Mouse (Mus musculus) thymus, adult 18-20 months (tissue): Measurements from ENCODE around the gene Dnajb11.

Source experiments
- DNase-seq, 2 experiments: peaks; one replicate each; pipeline ENCODE4 v3.0.0; 2022; ENCODE audit warnings: mixed read lengths in 2 of 2

The Dnajb11 gene

DNA sequence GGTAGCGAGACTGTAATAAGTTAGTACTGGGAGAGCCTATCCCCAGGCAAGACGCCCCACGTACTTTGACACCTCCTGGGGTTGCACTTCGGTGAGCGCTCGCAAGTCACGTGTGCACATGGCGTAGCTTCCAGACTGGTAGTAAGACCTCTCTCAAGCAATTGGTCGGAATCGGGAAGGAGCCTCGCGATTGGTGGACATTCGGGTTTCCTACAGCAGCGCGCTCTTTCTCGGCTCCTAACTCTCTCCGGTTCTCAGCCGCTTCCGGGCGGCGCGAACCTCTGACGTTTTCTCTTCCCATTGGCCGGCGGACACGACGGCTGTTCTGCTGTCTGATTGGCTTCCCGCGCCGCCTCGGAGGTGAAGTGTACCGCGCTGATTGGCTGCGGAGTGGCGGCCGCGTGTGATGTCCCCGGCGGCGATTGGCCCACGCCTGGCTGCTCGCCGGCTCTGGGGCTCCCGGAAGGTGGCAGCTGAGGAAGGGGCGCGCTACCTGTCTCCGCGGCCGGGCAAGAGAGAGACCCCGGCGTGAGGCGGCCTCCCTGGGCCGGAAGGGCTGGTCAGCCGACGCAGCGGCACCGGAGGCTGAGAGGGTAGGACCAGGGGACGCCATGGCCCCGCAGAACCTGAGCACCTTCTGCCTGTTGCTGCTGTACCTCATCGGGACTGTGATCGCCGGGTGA, at the start of gene Dnajb11, which contains the start of gene Tbccd1:
Gene Dnajb11, plus strand, starts transcription at position 415 of the 683 bp plus-strand sequence.
Gene Tbccd1, minus strand, starts transcription at position 239 of the 683 bp plus-strand sequence.
- peak; percentile 98 to 99 for DNase-seq

DNA sequence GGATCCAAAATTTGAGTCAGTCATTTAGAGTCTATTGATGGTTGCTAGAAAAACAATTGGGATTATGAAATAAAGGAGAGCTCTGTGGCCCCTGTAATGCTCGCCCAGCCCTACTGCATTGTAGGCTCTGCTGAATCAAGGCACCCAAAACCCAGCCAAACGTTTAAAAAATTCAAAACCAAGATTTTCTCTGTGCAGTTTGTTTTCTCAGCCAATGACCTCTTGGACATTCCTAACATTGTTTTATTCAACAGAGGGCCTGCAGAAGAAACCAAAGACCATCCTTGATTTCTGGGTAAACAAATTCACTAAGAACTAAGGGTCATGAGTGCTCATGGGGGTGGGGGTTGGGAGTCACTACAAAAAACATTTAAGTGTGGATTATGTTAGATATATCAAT, 46.2 kb upstream of the Dnajb11 start, which contains the start of gene Crygs:
Gene Crygs, minus strand, starts transcription at position 101 of the 400 bp plus-strand sequence.
- DNase-seq: no peak

DNA sequence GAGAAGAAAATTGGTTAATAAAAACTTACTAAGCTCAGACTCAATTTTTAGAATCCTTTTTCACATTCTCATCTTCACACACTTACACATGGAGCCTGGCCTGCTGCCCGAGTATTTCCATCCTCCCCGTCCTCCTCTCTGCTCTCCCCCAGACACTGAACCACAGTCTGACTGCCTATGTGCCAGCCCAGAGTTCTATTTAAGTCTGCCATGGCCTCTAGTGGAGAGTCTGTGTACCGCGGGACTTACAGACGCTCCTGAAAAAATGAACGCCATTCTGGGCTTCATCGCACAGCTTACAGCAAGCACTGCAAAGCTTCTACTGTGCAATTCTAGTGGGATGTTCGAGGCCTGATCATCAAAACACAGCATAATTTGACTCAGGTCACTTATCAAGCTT, 36.9 kb upstream of the Dnajb11 start:
- no peak for DNase-seq

DNA sequence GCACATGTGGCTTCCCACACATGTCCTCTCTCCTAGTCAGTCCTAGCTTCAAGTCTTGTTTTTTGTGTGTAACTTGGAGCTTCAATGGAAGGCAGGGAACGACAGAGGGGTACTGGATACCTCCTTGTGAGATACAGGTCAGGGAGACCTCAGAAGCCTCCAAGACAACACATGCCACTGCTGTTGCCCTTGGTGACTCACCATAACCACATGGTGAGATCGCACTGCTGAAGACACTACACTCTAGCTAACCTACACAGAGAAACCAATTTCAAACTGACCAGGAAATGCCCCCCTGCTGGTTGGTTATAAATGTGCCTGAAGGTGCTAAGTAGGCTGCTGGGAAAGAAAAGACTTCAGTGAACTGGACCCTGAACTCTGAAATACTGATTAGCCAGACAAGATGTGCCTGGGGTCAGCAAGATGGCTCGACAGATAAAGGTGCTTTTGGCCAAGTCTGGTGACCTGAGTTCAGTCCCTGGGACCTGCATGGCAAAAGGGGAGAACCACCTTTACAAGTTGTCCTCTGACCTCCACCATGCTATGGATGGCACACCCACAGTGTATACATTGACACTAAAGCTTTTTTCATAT, 24.6 kb upstream of the Dnajb11 start:
- no peak for DNase-seq

DNA sequence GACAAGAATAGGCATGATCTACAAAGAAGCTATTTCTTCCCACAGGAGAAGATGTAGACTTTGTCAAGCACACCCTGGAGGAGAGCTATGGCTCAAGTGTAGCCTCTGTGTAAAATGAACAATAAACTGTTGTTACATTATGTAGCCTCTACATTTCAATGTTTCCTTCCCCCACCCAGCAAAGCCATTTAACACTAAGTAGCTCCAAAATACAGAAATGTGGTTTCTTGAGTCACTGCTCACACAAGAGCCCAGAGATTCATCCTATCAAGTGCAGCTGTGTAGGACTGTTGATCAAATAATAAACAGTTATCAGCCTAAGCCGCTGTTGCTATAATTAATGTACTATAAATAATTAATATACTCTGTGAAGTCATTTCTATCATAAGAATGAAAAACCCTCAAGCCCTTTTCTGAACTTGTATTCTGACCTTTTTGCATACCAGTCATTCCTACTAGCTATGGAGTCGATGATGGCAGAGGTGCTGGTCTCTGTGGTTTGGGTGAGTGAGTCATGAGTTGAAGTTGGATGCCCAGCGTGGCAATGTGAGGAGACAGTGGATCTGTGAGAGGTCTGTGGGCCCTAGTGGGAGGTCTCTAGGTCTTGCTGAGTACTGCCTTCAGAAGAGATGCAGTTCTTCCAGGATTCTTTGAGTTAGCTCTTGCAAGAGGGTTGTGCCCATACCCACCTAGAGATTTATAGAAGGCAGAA, 18.3 kb upstream of the Dnajb11 start:
- DNase-seq: no peak

DNA sequence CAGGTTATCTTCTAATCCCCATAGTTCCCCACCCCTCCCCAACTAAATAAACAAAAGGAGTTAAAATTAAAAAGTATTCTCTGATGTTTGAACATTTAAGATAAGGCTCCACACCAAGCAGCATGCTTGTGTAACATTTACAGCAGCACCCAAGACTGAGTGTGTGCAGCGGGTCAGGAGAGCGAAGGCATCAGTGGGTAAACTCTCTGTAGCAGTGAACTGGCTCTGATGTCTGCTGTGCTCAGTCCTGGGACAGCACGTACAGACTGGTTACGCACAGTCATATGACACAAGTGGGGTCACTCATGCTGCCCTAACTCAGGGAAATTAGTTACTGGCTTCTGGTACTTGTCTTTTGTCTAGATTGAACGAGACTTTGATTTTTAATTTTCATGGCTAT, 14.8 kb upstream of the Dnajb11 start:
- no peak for DNase-seq

DNA sequence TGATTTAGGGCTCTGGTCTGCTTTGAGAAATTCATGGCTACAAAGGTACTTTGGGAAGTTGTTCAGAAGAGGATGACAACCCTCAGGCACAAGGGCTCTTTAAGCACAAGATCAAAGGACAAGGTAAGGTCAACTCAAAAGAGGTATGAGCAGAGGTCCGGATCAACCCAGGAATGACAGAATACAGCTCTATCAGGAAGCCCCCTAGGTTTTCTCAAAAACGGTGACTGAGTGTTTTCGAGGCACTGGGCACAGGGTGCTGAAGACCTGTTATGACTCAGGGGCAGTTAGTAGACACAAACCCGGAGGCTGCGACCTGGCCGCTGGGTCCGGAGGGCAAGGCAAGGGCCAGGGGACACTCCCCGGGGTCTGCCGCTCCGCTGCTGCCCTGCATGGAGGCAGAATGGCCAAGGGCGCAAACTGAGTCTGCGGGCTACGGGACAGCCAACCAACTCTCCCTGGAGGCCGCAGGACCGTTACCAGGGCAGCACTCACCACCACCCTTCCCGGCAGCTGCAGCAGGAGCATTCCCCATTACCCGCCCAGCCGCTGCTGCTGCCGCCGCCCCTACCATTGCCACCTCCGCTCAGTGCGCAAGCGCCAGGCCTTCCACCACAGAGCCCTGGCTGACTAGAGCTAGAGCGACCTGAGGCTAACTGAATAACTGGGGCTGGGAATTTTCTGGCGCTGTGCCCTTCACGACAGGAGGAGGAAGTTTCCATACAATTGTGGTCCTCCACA, 13.4 kb upstream of the Dnajb11 start:
- DNase-seq: peak; percentile 7 to 22

DNA sequence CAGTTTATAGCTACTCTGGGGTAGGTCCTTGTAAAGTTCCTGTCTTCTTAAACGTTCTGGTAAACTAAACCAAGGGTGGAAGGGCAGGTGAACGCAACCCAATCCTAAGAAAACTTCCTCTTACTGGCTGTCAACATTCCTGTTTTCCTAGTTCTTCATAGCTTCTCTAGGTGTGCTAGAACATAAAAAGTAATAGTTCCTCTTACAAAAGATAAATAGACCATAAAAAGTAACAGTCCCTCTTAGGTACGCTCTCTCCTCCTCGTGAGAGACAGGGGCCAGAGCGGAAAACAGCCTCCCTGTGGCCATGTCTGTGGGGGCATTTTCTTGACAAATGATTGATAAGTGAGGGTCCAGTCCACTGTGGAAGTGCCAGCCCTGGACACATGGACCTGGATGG, 12.8 kb upstream of the Dnajb11 start:
- no peak for DNase-seq

DNA sequence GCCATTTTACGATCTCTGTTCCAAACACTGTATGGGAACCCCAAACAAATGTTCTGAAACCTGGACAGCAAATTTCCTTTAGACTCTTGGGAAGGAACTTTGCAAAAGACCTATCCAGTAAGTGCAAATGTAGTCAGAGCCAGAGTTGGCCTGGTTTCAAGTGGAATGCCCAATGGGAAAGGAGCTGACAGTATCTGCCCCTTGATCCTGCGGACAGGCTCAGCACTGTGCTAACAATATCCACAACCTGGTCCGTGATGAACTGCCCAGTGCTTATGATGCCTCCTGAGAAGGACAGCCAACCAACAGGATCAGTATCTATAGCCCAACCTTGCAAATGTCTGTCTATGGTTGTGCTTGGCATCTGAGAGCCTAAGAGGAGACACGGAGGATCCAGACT, 12.2 kb upstream of the Dnajb11 start:
- DNase-seq: no peak

DNA sequence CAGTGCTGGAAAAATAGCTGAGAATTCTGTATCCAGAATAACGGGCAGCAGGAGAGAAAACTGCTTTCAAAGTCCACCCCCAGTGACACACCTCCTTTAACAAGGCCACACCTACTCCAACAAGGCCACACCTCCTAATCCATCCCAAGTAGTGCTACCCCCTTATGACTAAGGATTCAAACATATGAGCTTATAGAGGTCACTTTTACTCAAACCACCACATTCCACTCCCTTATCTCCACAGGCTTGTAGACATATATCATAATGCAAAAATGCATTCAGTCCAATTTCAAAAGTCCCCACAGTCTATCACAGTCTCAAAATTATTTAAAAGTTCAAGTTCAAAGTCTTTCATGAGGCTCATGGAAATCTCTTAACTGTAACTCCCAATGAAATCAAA, 10.0 kb upstream of the Dnajb11 start:
- no peak for DNase-seq

DNA sequence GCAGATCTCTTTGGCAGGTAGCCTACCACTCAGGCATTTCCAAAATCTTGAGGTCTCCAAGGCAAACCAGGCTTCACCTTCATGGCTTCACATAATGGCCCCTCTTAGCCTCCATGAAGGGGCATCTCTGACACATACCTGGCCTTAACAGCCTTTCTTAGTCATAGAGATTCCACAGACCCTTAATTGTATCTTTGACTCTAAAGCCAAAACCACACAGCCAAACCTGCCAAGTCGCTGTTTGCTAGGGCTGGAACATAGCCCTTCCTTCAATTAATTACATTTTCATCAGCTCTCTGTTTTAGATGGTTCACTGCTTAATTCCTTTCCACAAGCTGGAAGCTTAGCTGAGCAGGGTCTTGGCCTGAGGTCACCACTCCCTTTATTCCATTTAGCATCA, 9.3 kb upstream of the Dnajb11 start:
- DNase-seq: no peak

DNA sequence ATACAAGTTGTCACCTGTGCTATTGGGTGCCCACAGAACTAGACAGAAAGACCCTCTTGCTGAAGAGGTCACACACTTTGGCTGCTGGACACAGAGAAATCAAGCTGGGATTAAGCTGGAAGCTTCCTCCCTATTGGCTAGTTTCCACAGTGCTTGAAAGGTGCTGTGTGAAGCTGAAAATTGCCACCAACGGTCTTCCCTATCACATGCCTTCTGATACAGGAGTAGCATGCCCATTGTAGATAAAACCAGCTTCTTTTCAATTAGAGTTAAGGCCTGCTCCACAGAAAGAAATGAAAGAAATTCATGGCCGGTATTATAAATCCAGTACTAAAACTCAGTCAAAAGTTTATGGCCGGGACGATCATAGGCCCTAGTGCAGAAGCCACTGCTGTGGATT, 4.9 kb upstream of the Dnajb11 start:
- DNase-seq: no peak

DNA sequence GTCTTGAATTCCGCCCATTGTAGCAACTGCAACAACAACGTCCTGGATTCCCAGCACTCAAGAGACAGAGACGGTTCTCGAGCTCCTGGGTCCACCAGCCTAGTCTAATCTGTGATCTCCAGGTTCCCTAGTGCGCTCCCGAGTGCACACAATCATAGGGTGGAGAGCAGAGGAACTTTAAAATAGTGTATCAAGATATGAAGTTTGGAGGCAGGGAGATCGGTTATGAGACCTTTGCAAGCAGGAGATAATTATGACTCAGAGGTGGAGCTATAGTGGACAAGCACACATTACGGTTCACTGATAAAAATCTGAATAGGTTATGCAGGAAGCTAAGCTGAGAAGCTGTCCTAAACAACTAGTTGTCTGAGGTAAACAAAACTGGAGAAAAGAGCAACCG, 872 bp upstream of the Dnajb11 start:
- no peak for DNase-seq

DNA sequence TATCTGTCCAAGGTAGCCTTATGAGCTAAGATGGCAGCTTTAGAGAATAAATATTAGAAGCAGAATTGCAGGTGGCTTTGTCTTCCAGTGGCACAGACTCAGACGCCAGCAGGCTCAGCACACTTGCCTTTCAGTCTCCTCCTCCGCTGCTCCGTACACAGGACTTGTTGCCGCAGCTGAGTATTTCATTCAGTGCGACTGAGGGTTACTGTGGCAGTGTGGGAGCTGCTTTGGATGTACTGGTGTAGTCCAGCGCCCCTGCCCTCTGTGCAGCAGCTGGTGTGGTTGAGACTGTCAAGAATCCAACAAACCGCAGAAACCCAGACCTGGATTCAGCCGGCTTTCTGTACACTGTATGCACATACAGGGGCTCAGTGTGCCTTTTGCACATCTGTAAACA, 14.8 kb downstream of the Dnajb11 start:
- no peak for DNase-seq

DNA sequence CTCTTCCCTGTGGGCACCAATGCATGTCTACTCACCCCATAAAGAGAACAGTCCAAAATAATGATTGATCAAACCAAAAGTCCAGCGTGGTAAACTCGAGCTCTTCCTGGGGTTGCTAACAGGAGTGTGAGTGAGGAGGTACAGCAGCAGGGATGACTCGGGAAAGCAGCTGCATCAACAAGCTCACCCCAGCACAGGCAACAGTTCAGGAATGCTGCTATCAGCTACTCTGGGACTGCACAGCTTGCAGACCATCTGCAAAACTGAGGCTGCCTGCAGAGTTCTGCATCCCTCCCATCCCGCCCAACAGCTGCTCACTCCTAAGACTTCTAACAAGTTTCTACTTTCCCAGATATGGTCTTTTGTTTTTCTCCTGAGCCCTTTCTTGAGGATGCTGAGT, 15.7 kb downstream of the Dnajb11 start:
- DNase-seq: no peak

DNA sequence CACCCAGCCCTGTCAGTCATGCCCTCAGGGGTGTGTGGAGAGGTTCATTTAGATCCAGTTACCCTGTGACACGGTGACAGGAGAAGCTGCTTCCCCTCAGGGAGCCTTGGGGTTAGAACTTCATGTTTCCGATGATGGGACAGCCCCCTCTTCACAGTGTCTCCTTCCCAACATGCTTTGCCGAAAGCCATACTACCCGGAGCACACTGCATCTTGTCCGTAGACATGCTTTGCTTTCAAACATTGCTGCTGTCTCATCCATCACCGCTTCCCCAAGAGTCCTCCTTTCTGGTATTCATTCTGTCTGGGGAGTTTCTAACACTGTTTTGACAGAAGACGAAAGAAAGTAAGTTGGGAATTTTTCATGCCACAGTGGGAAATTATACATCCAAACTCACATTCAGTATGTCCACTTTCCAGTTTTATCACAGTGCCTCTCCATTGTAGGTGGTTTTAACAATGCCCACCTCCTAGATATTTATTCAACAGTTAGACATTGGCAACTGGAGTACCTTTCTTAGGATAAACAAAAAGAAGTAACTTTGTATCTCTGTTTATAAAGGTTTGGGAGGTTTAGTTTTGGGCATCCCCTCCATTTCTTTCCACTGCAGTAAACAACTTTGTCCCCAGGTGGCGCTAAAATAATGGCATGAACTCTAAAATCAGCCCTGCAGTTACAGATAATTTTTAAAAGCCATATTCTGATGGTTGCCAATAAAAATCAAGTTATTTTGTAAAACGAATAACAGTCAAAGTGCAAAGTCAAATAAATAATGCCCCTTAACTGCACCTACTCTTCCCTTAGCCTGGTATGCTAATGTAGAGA, 18.8 kb downstream of the Dnajb11 start:
- DNase-seq: no peak

DNA sequence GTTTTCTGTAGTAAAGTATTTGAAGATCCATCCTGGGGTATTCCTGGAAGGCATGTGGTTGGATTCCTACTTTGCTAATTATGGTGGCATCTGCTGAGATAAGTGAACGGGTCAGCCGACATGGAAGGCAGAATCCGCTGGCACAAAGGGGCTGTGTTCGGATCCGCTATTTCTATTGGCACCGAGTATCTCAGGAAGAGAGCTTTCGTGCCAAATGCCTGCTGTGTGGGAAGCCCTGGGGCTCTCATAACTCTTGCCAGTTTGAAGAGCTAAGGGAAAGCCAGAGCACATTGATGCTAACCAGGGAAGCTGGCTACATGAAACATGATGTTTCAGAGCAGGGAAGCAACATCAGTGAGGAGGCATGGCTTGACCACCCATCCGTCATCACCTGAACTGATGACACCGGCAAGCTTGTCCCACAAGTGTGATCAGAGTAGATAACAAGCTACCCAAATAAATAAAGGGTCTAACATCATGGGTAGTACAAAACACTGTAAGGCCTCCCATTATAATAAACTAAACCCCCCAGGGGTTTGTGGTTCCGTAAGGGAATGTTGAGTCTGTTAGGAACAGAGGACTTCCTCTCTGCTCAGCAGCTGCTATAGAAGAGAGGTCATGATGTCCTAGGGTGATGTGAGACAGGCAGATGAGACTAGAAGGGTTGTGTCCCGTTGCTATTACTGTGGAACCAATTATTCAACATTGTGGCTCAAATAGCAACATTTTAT, 20.2 kb downstream of the Dnajb11 start:
- DNase-seq: no peak

DNA sequence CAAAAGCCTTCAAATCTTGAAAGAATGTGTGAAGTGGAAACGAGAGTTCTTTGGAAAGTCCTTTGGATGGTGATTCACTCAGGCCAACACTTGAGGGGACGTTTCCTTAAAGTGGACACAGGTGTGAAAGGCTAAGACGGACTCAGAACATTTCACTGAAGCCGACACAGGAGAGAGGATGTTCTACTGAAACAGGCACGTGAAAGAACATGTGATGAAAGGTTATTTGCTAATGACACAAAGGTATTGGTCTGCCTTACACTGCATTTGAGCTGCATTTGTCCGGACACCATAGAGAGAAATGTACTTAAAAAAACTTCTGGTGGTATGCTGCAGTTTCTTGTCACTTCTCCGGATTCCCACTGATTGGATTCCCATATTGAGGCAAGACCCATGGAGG, 21.1 kb downstream of the Dnajb11 start:
- DNase-seq: no peak

DNA sequence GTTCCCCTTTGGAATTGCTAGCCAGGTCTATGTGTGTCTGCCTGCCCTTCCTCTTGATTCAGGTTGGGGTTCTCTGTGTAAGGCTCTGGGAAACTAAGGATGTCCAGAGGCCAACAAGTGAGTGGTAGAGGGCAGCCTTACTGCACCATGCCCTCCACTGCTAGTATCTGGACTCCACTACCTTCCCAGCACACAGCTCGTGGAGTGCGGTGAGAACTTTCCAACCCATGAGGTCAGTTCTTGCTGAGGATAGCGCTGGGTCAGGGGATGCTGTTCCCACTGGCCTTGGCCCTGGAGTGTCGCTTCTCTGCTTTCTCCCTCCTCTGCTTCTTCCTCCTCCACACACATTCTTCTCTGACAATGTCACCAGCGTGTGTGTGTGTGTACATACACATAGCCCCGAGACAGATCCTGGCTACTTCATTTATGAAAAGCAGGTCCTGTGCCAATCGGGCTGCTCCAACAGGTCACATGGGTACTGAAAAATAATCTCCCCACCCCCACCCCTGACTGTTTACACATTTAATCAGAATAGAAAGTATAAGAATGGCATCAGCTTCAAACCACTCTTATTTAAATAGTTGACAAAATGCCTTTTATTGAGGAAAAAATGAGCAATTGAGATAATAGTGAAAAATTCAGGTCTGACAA, 22.4 kb downstream of the Dnajb11 start:
- no peak for DNase-seq

DNA sequence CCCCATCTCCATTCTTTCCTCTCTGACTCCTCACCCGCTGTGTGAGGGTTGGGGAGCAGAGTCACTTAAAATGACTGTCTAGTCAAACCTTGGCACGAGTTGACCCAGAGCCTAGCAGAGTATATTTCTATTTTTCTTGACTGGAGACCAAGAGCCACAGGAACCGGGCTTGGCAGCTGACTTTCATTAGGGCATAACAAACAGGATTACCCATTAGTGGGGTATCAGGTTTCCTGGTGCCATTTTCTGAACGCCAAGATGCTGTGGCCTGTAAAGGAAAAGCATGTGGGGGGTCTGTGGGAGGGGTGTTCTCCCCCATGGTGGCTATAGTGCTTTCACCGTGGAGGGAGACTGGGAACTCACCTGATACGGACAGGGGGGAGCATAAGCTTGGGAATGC, 23.3 kb downstream of the Dnajb11 start:
- no peak for DNase-seq

DNA sequence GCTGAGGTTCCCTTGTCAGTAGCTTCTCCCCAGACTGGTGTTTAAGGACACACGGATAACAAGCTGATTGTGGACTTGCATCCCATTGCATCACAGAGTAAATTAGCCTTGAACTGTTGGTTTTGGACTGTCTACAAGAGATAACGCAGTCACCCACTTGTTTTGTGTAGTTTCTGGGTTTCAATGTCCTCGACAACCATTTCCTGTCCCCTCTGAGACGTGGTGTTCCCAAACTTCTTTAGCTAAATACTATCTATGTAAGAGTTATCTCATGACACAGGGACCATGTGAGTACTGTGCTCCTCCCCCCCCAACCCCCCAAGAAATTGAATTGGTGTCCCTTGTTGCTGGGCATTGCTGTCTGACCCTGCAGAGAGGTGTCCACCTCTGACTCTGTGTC, 23.8 kb downstream of the Dnajb11 start:
- DNase-seq: no peak
